Mouse (Mus musculus): ENCODE measurements around the gene Zkscan6. TPM values are rescaled to one million over a fixed set of nuclear protein-coding genes. Genes with fewer than 3 reads are reported as not detected.
A peak's percentile ranks its signal among the peaks of the same experiment; 100 is the strongest.

The Zkscan6 gene
- total and polyA plus RNA-seq, 2 experiments from 2014 or later = 7.8 to 10.5 TPM

- WGBS = 85% methylated on average over 1 of the region's 1 CpGs
- H3K4me2 ChIP-seq (ENCODE audit: low read depth, low read length, poor library complexity, severe bottlenecking) = no peak overlapping the region
- H3K27ac ChIP-seq (ENCODE audit: low read depth, low read length) = no peak overlapping the region
Observed at GRCm38 (mm10) chr11:65795896-65796295, 11.1 kb upstream of the Zkscan6 start.

GRCm38 (mm10) chr11:65801899-65802298 lies 5.1 kb upstream of the Zkscan6 start:
- no peaks in the 10 kb centered on the region for H3K4me1 ChIP-seq (ENCODE audit: insufficient read depth, low read length)
- no peak overlapping the region for H3K4me3 ChIP-seq (ENCODE audit: low read depth, low read length)
- DNase-seq (ENCODE audit: low spot score) = peak; percentile 27
- H3K27me3 ChIP-seq (ENCODE audit: insufficient read depth, low read length) = no peaks in the 10 kb centered on the region
- no peak overlapping the region for H3K27ac ChIP-seq (ENCODE audit: low read depth, low read length)
- no peak overlapping the region for H3K4me2 ChIP-seq (ENCODE audit: low read depth, low read length, poor library complexity, severe bottlenecking)
- H3K9ac ChIP-seq (replicated peaks; ENCODE audit: low read length, poor library complexity, severe bottlenecking) = no peak overlapping the region
- WGBS = 64% methylated on average over 3 of the region's 3 CpGs
- no peaks in the 10 kb centered on the region for H3K36me3 ChIP-seq (ENCODE audit: insufficient read depth, low read length)
- ATAC-seq (ENCODE audit: low FRiP score) = no peak
- no peaks in the 10 kb centered on the region for H3K9me3 ChIP-seq (ENCODE audit: low read length)
- no peak for TF ChIP-seq CTCF (IDR thresholded peaks at IDR 0.05)

More at GRCm38 (mm10) chr11:65795896-65796295, 11.1 kb upstream of the Zkscan6 start:
- H3K36me3 ChIP-seq (ENCODE audit: insufficient read depth, low read length) = no peaks in the 10 kb centered on the region
- H3K27me3 ChIP-seq (ENCODE audit: insufficient read depth, low read length) = no peaks in the 10 kb centered on the region
- no peak for ATAC-seq (ENCODE audit: low FRiP score)
- H3K9me3 ChIP-seq (ENCODE audit: low read length) = no peaks in the 10 kb centered on the region
- no peak for TF ChIP-seq CTCF (IDR thresholded peaks at IDR 0.05)
- no peak for DNase-seq (ENCODE audit: low spot score)
- no peaks in the 10 kb centered on the region for H3K4me1 ChIP-seq (ENCODE audit: insufficient read depth, low read length)
- H3K4me3 ChIP-seq (ENCODE audit: low read depth, low read length) = no peak overlapping the region
- no peak overlapping the region for H3K9ac ChIP-seq (replicated peaks; ENCODE audit: low read length, poor library complexity, severe bottlenecking)

GRCm38 (mm10) chr11:65806321-65806904 lies 562 bp upstream of the Zkscan6 start:
- Histone ChIP-seq H3K4me1 (ENCODE audit: insufficient read depth, low read length) (no peaks in the 10 kb centered on the region), H3K27ac (ENCODE audit: low read depth, low read length) (no peak overlapping the region), H3K4me2 (ENCODE audit: low read depth, low read length, poor library complexity, severe bottlenecking) (peak overlapping the region; percentile 89), H3K27me3 (ENCODE audit: insufficient read depth, low read length) (no peaks in the 10 kb centered on the region), H3K9ac (replicated peaks; ENCODE audit: low read length, poor library complexity, severe bottlenecking) (peak overlapping the region; percentile 69; the same call in 1 of the 2 replicates), H3K36me3 (ENCODE audit: insufficient read depth, low read length) (no peaks in the 10 kb centered on the region), H3K4me3 (ENCODE audit: low read depth, low read length) (peak overlapping the region; percentile 83), H3K9me3 (ENCODE audit: low read length) (no peaks in the 10 kb centered on the region)
- peak; percentile 26 for DNase-seq (ENCODE audit: low spot score)
- WGBS = 1% methylated on average over 20 of the region's 20 CpGs
- peak; percentile 53; the same call in 1 of the 2 replicates for ATAC-seq (ENCODE audit: low FRiP score)
- TF ChIP-seq CTCF (IDR thresholded peaks at IDR 0.05) = no peak

- DNase-seq (ENCODE audit: low spot score) (no peak), ATAC-seq (ENCODE audit: low FRiP score) (no peak)
- WGBS = 46% methylated on average over 7 of the region's 7 CpGs
- Histone ChIP-seq H3K4me1 (ENCODE audit: insufficient read depth, low read length) (no peaks in the 10 kb centered on the region), H3K27ac (ENCODE audit: low read depth, low read length) (0 out of 2 replicates have a peak overlapping the region, but pooled peaks have one; percentile 77), H3K27me3 (ENCODE audit: insufficient read depth, low read length) (no peaks in the 10 kb centered on the region), H3K4me2 (ENCODE audit: low read depth, low read length, poor library complexity, severe bottlenecking) (peak overlapping the region; percentile 89), H3K9ac (replicated peaks; ENCODE audit: low read length, poor library complexity, severe bottlenecking) (peak overlapping the region; percentile 69), H3K36me3 (ENCODE audit: insufficient read depth, low read length) (no peaks in the 10 kb centered on the region), H3K9me3 (ENCODE audit: low read length) (no peaks in the 10 kb centered on the region), H3K4me3 (ENCODE audit: low read depth, low read length) (peak overlapping the region; percentile 83)
- TF ChIP-seq CTCF (IDR thresholded peaks at IDR 0.05) = no peak
Observed at GRCm38 (mm10) chr11:65807601-65808000, 626 bp downstream of the Zkscan6 start.

- DNase-seq (ENCODE audit: low spot score) (no peak), ATAC-seq (ENCODE audit: low FRiP score) (no peak)
- no peak overlapping the region for H3K9ac ChIP-seq (replicated peaks; ENCODE audit: low read length, poor library complexity, severe bottlenecking)
- no peaks in the 10 kb centered on the region for H3K27me3 ChIP-seq (ENCODE audit: insufficient read depth, low read length)
- H3K27ac ChIP-seq (ENCODE audit: low read depth, low read length) = no peak overlapping the region
- no peaks in the 10 kb centered on the region for H3K9me3 ChIP-seq (ENCODE audit: low read length)
- no peak overlapping the region for H3K4me2 ChIP-seq (ENCODE audit: low read depth, low read length, poor library complexity, severe bottlenecking)
- no peak overlapping the region for H3K4me3 ChIP-seq (ENCODE audit: low read depth, low read length)
- H3K4me1 ChIP-seq (ENCODE audit: insufficient read depth, low read length) = no peaks in the 10 kb centered on the region
- H3K36me3 ChIP-seq (ENCODE audit: insufficient read depth, low read length) = peaks cover 23% of the 10 kb centered on the region
- no peak for TF ChIP-seq CTCF (IDR thresholded peaks at IDR 0.05)
- 25% methylated on average over 5 of the region's 5 CpGs for WGBS
Observed at GRCm38 (mm10) chr11:65812088-65812487, 5.1 kb downstream of the Zkscan6 start.

- H3K36me3 ChIP-seq (ENCODE audit: insufficient read depth, low read length) = peaks cover 23% of the 10 kb centered on the region
- 89% methylated on average over 9 of the region's 9 CpGs for WGBS
- no peak overlapping the region for H3K4me3 ChIP-seq (ENCODE audit: low read depth, low read length)
- H3K4me2 ChIP-seq (ENCODE audit: low read depth, low read length, poor library complexity, severe bottlenecking) = no peak overlapping the region
- H3K9ac ChIP-seq (replicated peaks; ENCODE audit: low read length, poor library complexity, severe bottlenecking) = no peak overlapping the region
- ATAC-seq (ENCODE audit: low FRiP score) = no peak
- H3K27me3 ChIP-seq (ENCODE audit: insufficient read depth, low read length) = no peaks in the 10 kb centered on the region
- DNase-seq (ENCODE audit: low spot score) = peak; percentile 3
- H3K27ac ChIP-seq (ENCODE audit: low read depth, low read length) = no peak overlapping the region
- no peak for TF ChIP-seq CTCF (IDR thresholded peaks at IDR 0.05)
- H3K9me3 ChIP-seq (ENCODE audit: low read length) = no peaks in the 10 kb centered on the region
- no peaks in the 10 kb centered on the region for H3K4me1 ChIP-seq (ENCODE audit: insufficient read depth, low read length)
Observed at GRCm38 (mm10) chr11:65814381-65814780, 7.4 kb downstream of the Zkscan6 start.
